Mouse (Mus musculus) neural tube, embryonic 13.5 days (tissue): ENCODE results near the gene Dscaml1. TPM values are rescaled to one million over a fixed set of nuclear protein-coding genes. Genes with fewer than 3 reads are reported as not detected.

Experiments used
- ATAC-seq: fragments of 200-750 bp; cut with Nextera tagmentation; 2 replicates; pipeline ENCODE4 v1.8.0; 2017; ENCODE audit warnings: low read depth, mild to moderate bottlenecking, moderate TSS enrichment, moderate library complexity
- H3K27ac ChIP-seq: fragments of 300-500 bp; sonication (generic); replicated peaks from 2 replicates; pipeline ENCODE4 v1.5.1; 2015; ENCODE audit warnings: moderate library complexity, mild to moderate bottlenecking, inconsistent platforms
- H3K27me3 ChIP-seq: fragments of 300-500 bp; sonication (generic); 2 replicates; pipeline ENCODE4 v1.6.1; 2015; ENCODE audit warnings: mild to moderate bottlenecking, inconsistent platforms
- H3K36me3 ChIP-seq: fragments of 300-500 bp; sonication (generic); 2 replicates; pipeline ENCODE4 v1.6.1; 2015; ENCODE audit warnings: mild to moderate bottlenecking, inconsistent platforms
- H3K4me1 ChIP-seq: fragments of 300-500 bp; sonication (generic); replicated peaks from 2 replicates; pipeline ENCODE4 v1.6.1; 2015; ENCODE audit warnings: inconsistent platforms
- H3K4me2 ChIP-seq: fragments of 300-500 bp; sonication (generic); 2 replicates; pipeline ENCODE4 v1.6.1; 2015; ENCODE audit warnings: inconsistent platforms, mild to moderate bottlenecking, moderate library complexity
- H3K4me3 ChIP-seq: fragments of 300-500 bp; sonication (generic); 2 replicates; pipeline ENCODE4 v1.5.1; 2015; ENCODE audit warnings: mild to moderate bottlenecking, inconsistent platforms
- H3K9ac ChIP-seq: fragments of 300-500 bp; sonication (generic); 2 replicates; pipeline ENCODE4 v1.6.1; 2015; ENCODE audit warnings: moderate library complexity, mild to moderate bottlenecking, inconsistent platforms
- H3K9me3 ChIP-seq: fragments of 300-500 bp; sonication (generic); 2 replicates; pipeline ENCODE4 v1.6.1; 2016; ENCODE audit warnings: inconsistent platforms
- WGBS: fragments of 180-500 bp; shearing (Covaris S2); methylation state at CpG from one replicate; pipeline ENCODE4 v1.1.7; 2015; 5-methylcytosine and 5-hydroxymethylcytosine counted together
- polyA plus RNA-seq: library from polyadenylated mRNA; unstranded; fragments of >200 nt; fragmentation: Nextera tagmentation; extraction: Ambion mirVana; gene quantifications from 2 replicates; pipeline ENCODE4 v1.2.1, GENCODE M21; 2015

Gene Dscaml1
- polyA plus RNA-seq, 1 experiment from 2014 or later, result 12.5 TPM

GRCm38 (mm10) chr9:45556882-45557281 lies 130.5 kb downstream of the Dscaml1 start:
- H3K4me1 ChIP-seq, result peaks cover 37% of the 10 kb centered on the region

GRCm38 (mm10) chr9:45560987-45561386 lies 134.6 kb downstream of the Dscaml1 start:
- Histone ChIP-seq H3K27me3 (no peaks in the 10 kb centered on the region), H3K4me1 (peaks cover 17% of the 10 kb centered on the region), H3K9me3 (no peaks in the 10 kb centered on the region), H3K9ac (no peak overlapping the region), H3K36me3 (no peaks in the 10 kb centered on the region), H3K27ac (peak overlapping the region; percentile 56; the same call in 1 of the 2 replicates), H3K4me3 (no peak overlapping the region), H3K4me2 (no peak overlapping the region)
- 53% methylated on average over 6 of the region's 6 CpGs for whole genome bisulfite sequencing
- ATAC-seq, result no peak

More at GRCm38 (mm10) chr9:45556882-45557281, 130.5 kb downstream of the Dscaml1 start:
- Histone ChIP-seq H3K27ac (no peak overlapping the region), H3K9ac (no peak overlapping the region), H3K4me3 (no peak overlapping the region), H3K27me3 (no peaks in the 10 kb centered on the region), H3K4me2 (no peak overlapping the region), H3K9me3 (no peaks in the 10 kb centered on the region), H3K36me3 (no peaks in the 10 kb centered on the region)
- WGBS, result 90% methylated on average over 3 of the region's 3 CpGs
- no peak for ATAC-seq

- no peak for ATAC-seq
- H3K9me3 ChIP-seq, result no peaks in the 10 kb centered on the region
- no peak overlapping the region for H3K4me3 ChIP-seq
- no peaks in the 10 kb centered on the region for H3K27me3 ChIP-seq
- H3K9ac ChIP-seq, result no peak overlapping the region
- H3K36me3 ChIP-seq, result no peaks in the 10 kb centered on the region
- no peak overlapping the region for H3K27ac ChIP-seq
- H3K4me2 ChIP-seq, result no peak overlapping the region
- 83% methylated on average over 5 of the region's 5 CpGs for WGBS
- peaks cover 10% of the 10 kb centered on the region for H3K4me1 ChIP-seq
These were observed 140.6 kb downstream of the Dscaml1 start for GRCm38 (mm10) chr9:45566843-45567578.

- 77% methylated on average over 3 of the region's 3 CpGs for WGBS
- H3K4me3 ChIP-seq, result no peak overlapping the region
- H3K27me3 ChIP-seq, result no peaks in the 10 kb centered on the region
- H3K4me1 ChIP-seq, result peaks cover 20% of the 10 kb centered on the region
- no peak overlapping the region for H3K27ac ChIP-seq
- H3K9ac ChIP-seq, result no peak overlapping the region
- H3K36me3 ChIP-seq, result no peaks in the 10 kb centered on the region
- no peaks in the 10 kb centered on the region for H3K9me3 ChIP-seq
- H3K4me2 ChIP-seq, result no peak overlapping the region
- ATAC-seq, result no peak
These were observed 143.3 kb downstream of the Dscaml1 start for GRCm38 (mm10) chr9:45569680-45570079.

GRCm38 (mm10) chr9:45570346-45570745 lies 143.9 kb downstream of the Dscaml1 start:
- no peaks in the 10 kb centered on the region for H3K9me3 ChIP-seq
- ATAC-seq, result no peak
- no peak overlapping the region for H3K9ac ChIP-seq
- H3K4me1 ChIP-seq, result peaks cover 20% of the 10 kb centered on the region
- no peaks in the 10 kb centered on the region for H3K36me3 ChIP-seq
- no peaks in the 10 kb centered on the region for H3K27me3 ChIP-seq
- H3K4me3 ChIP-seq, result no peak overlapping the region
- 81% methylated on average over 5 of the region's 5 CpGs for WGBS
- H3K4me2 ChIP-seq, result no peak overlapping the region
- H3K27ac ChIP-seq, result no peak overlapping the region

- 49% methylated on average over 9 of the region's 9 CpGs for WGBS
- ATAC-seq, result no peak
These were observed 146.5 kb downstream of the Dscaml1 start for GRCm38 (mm10) chr9:45572787-45573492.

DNA sequence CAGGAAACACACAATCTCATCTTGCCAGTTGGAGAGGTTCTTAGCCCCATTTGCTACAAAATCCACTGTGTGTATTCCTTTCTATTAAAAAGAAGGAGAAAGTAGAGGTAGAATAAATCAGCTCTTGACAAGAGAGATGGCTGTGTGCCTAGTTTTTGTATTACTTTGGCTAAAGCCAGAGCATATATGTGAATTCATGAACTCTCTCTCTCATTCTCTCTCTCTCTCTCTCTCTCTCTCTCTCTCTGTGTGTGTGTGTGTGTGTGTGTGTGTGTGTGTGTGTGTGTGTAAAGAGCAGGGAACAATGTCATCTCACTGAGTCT lies 147.0 kb downstream of the Dscaml1 start:
- Histone ChIP-seq H3K4me3 (no peak overlapping the region), H3K9me3 (no peaks in the 10 kb centered on the region), H3K4me2 (no peak overlapping the region), H3K36me3 (no peaks in the 10 kb centered on the region), H3K9ac (no peak overlapping the region), H3K4me1 (peaks cover 23% of the 10 kb centered on the region), H3K27ac (no peak overlapping the region), H3K27me3 (no peaks in the 10 kb centered on the region)
- ATAC-seq, result no peak

More at GRCm38 (mm10) chr9:45572787-45573492, 146.5 kb downstream of the Dscaml1 start:
- Histone ChIP-seq H3K27me3 (no peaks in the 10 kb centered on the region), H3K4me3 (no peak overlapping the region), H3K27ac (no peak overlapping the region), H3K36me3 (no peaks in the 10 kb centered on the region), H3K4me1 (peaks cover 23% of the 10 kb centered on the region), H3K9ac (no peak overlapping the region), H3K4me2 (no peak overlapping the region), H3K9me3 (no peaks in the 10 kb centered on the region)

DNA sequence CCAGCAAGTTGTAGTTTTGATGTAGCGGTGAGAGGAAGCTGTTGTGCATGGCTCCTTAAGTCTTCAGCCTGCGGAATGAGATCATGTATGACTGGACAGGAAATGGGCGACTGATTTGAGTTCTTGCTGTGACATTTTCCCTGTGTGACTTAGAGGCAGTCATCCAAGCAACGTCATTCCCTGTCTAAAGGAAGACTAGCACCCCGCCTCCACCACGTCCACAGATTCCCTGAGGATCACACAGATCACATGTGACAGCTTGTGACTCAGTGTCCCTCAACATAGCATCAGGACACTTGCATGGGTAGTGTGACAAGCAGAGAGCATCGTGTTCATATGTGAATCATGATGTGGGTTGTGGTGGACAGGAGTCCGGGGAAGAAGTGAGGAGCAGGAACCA lies 147.6 kb downstream of the Dscaml1 start:
- ATAC-seq, result no peak
- Histone ChIP-seq H3K36me3 (no peaks in the 10 kb centered on the region), H3K4me2 (no peak overlapping the region), H3K9me3 (no peaks in the 10 kb centered on the region), H3K4me1 (peaks cover 26% of the 10 kb centered on the region), H3K27ac (no peak overlapping the region), H3K4me3 (no peak overlapping the region), H3K9ac (no peak overlapping the region), H3K27me3 (no peaks in the 10 kb centered on the region)
- 87% methylated on average over 8 of the region's 8 CpGs for WGBS

- Histone ChIP-seq H3K9me3 (no peaks in the 10 kb centered on the region), H3K36me3 (no peaks in the 10 kb centered on the region), H3K9ac (no peak overlapping the region), H3K4me1 (peaks cover 10% of the 10 kb centered on the region), H3K4me2 (no peak overlapping the region), H3K4me3 (no peak overlapping the region), H3K27ac (no peak overlapping the region), H3K27me3 (no peaks in the 10 kb centered on the region)
- no peak for ATAC-seq
- 84% methylated on average over 16 of the region's 16 CpGs for WGBS
These were observed 153.8 kb downstream of the Dscaml1 start for GRCm38 (mm10) chr9:45580069-45580795.

GRCm38 (mm10) chr9:45586475-45586874 lies 160.0 kb downstream of the Dscaml1 start:
- Histone ChIP-seq H3K4me3 (no peak overlapping the region), H3K9me3 (no peaks in the 10 kb centered on the region), H3K27ac (no peak overlapping the region), H3K4me1 (peaks cover 22% of the 10 kb centered on the region), H3K9ac (no peak overlapping the region), H3K27me3 (no peaks in the 10 kb centered on the region), H3K4me2 (no peak overlapping the region), H3K36me3 (no peaks in the 10 kb centered on the region)
- 55% methylated on average over 9 of the region's 9 CpGs for WGBS
- ATAC-seq, result no peak

DNA sequence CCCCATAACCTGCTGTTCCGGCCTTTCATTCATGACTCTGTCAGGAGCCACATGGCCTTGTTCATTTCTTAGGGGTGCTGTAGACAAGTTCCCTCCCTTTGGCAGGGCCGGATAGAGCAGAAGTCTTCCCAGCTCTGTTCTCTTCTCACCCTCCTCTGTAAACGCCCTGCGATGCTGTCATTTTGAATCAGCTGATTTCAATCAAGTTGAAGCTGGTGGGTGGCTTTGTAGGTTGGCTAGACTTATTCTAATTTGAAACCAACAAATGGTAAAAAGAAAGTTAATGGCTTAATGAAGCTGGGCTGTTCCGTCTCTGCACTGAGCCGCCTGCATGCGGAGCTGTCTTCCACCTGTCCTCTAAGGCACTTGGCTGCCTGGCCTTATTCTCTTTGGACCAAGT lies 161.3 kb downstream of the Dscaml1 start:
- WGBS, result 80% methylated on average over 7 of the region's 7 CpGs
- Histone ChIP-seq H3K4me3 (no peak overlapping the region), H3K4me1 (peaks cover 31% of the 10 kb centered on the region), H3K4me2 (no peak overlapping the region), H3K36me3 (no peaks in the 10 kb centered on the region), H3K27ac (no peak overlapping the region), H3K9me3 (no peaks in the 10 kb centered on the region), H3K27me3 (no peaks in the 10 kb centered on the region), H3K9ac (no peak overlapping the region)
- ATAC-seq, result no peak

GRCm38 (mm10) chr9:45589867-45590266 lies 163.4 kb downstream of the Dscaml1 start:
- no peak for ATAC-seq
- Histone ChIP-seq H3K27ac (no peak overlapping the region), H3K36me3 (no peaks in the 10 kb centered on the region), H3K9me3 (no peaks in the 10 kb centered on the region), H3K4me3 (no peak overlapping the region), H3K27me3 (no peaks in the 10 kb centered on the region), H3K4me1 (peaks cover 37% of the 10 kb centered on the region), H3K9ac (no peak overlapping the region), H3K4me2 (no peak overlapping the region)
- 81% methylated on average over 3 of the region's 3 CpGs for WGBS
